Mouse (Mus musculus) layer of hippocampus, adult 18-20 months (tissue): ENCODE measurements around the gene Gm5862. TPM values are rescaled to one million over a fixed set of nuclear protein-coding genes. Genes with fewer than 3 reads are reported as not detected.
"Not testable (repeated sequence)": the region's sequence is repeated elsewhere in the genome, so short reads cannot be mapped to it uniquely, and the experiment has no call there.

Experiments used
- DNase-seq, 2 experiments: peaks; one replicate each; pipeline ENCODE4 v3.0.0; 2022; ENCODE audit warnings: low spot score in 2 of 2
- long read RNA-seq: library from polyadenylated mRNA; stranded (forward); transcript quantifications from one replicate; pipeline ENCODE4 v2.0.0, GENCODE M21; 2021
- total RNA-seq, 2 experiments: library from RNA; stranded (reverse); gene quantifications; 2 replicates each; pipeline ENCODE4 v1.2.3; 2021

Gm5862 gene
- not detected for total RNA-seq
- long read RNA-seq: 0 reads

DNA sequence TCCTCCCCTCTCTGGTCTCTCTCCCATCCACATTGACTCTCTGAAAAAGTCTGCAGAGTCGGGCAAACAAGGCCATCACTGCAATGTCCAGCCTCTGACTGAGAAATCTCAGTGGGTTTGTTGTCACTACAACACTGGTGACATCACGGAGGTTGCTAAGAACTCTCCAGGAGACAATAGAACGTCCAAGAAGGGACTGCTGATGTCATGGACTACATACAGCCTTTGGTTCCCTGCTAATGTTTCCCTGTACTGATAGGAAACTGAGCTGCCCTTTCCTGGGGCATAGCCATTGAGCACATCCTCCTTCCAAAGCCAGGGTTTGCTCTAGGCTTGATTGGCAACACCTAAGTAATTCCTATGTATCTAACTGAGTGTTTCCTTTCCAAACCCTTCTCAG, at the start of gene Gm5862:
Gm5862 (minus strand) TSS at position 101 of the 400 bp plus-strand sequence.
- not testable (repeated sequence) for DNase-seq

DNA sequence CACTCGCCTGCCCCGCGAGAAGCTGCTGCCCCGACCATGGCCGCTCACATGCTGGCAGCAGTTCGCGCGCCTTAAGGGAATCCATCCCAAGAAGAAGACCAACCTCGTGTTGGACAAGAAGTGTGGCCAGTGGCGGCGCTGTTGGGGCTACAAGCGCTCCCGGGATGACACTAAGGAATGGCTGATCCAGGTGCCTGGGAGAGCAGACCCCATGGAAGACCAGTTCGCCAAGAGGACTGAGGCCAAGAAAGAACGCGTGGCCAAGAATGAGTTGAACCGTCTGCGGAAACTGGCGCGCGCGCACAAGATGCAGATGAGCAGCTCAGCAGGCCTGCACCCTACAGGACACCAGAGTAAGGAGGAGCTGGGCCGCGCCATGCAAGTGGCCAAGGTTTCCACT, 48.0 kb upstream of the Gm5862 start:
- no peak for DNase-seq

DNA sequence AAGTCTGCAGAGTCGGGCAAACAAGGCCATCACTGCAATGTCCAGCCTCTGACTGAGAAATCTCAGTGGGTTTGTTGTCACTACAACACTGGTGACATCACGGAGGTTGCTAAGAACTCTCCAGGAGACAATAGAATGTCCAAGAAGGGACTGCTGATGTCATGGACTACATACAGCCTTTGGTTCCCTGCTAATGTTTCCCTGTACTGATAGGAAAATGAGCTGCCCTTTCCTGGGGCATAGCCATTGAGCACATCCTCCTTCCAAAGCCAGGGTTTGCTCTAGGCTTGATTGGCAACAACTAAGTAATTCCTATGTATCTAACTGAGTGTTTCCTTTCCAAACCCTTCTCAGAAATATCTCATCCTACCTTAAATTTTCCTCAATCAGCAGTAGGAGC, 35.8 kb upstream of the Gm5862 start, which contains the start of gene Gm7347:
Gm7347 (minus strand) TSS at position 101 of the 400 bp plus-strand sequence.
- DNase-seq: not testable (repeated sequence)

DNA sequence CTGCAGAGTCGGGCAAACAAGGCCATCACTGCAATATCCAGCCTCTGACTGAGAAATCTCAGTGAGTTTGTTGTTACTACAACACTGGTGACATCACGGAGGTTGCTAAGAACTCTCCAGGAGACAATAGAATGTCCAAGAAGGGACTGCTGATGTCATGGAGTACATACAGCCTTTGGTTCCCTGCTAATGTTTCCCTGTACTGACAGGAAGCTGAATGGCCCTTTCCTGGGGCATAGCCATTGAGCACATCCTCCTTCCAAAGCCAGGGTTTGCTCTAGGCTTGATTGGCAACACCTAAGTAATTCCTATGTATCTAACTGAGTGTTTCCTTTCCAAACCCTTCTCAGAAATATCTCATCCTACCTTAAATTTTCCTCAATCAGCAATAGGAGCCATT, 16.7 kb upstream of the Gm5862 start, which contains the start of gene Speer4a:
Speer4a (minus strand) TSS at position 101 of the 400 bp plus-strand sequence.
- DNase-seq: not testable (repeated sequence)

DNA sequence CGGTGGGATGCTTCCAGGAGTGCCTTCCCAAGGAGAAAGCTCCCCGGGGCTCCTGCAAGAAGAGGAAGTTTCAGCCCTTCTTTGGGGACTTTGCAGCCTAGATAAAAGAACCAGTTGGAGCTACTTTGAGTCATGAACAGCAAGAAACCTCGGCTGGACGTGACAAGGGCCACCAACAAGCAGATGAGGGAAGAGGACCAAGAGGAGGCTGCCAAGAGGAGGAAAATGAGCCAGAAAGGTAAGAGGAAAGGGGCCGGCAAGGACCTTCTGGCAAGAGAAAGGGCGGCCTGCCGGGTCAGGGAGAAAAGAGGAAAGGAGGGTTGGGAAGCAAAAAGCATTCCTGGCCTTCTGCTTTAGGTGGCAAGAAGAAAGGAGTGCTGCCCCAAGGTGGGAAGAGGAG, 15.0 kb downstream of the Gm5862 start:
- not testable (repeated sequence) for DNase-seq

DNA sequence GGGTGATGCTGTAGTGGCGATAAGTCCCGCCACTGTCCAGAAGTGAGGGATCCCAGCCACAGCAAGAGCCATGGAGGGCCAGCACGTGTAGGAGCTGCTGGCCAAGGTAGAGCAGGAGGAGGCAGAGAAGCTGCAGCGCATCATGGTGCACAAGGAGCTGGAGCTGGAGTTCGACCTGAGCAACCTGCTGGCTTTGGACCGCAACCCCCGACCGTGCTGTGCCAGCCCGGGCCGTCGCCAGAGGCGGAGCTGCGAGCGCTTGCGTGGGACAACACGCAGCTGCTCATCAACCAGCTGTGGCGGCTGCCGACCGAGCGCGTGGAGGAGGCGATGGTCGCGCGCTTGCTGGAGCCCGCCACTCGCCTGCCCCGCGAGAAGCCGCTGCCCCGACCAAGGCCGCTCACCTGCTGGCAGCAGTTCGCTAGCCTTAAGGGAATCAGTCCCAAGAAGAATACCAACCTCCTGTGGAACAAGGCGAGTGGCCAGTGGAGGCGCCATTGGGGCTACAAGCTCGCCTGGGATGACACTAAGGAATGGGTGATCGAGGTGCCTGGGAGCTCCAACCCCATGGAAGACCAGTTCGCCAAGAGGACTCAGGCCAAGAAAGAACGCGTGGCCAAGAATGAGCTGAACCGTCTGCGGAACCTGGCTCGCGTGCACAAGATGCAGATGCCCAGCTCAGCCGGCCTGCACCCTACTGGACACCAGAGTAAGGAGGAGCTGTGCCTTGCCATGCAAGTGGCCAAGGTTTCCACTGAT, 15.6 kb downstream of the Gm5862 start:
- DNase-seq: peak in 1 of 2 experiments; percentile 16

DNA sequence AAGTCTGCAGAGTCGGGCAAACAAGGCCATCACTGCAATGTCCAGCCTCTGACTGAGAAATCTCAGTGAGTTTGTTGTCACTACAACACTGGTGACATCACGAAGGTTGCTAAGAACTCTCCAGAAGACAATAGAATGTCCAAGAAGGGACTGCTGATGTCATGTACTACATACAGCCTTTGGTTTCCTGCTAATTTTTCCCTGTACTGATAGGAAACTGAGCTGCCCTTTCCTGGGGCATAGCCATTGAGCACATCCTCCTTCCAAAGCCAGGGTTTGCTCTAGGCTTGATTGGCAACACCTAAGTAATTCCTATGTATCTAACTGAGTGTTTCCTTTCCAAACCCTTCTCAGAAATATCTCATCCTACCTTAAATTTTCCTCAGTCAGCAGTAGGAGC, 18.0 kb downstream of the Gm5862 start, which contains the start of gene Gm1979:
Gm1979 (minus strand) TSS at position 101 of the 400 bp plus-strand sequence.
- DNase-seq: not testable (repeated sequence)

DNA sequence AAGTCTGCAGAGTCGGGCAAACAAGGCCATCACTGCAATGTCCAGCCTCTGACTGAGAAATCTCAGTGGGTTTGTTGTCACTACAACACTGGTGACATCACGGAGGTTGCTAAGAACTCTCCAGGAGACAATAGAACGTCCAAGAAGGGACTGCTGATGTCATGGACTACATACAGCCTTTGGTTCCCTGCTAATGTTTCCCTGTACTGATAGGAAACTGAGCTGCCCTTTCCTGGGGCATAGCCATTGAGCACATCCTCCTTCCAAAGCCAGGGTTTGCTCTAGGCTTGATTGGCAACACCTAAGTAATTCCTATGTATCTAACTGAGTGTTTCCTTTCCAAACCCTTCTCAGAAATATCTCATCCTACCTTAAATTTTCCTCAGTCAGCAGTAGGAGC, 34.2 kb downstream of the Gm5862 start, which contains the start of gene Gm21698:
Gm21698 (minus strand) TSS at position 101 of the 400 bp plus-strand sequence.
- DNase-seq: not testable (repeated sequence)

DNA sequence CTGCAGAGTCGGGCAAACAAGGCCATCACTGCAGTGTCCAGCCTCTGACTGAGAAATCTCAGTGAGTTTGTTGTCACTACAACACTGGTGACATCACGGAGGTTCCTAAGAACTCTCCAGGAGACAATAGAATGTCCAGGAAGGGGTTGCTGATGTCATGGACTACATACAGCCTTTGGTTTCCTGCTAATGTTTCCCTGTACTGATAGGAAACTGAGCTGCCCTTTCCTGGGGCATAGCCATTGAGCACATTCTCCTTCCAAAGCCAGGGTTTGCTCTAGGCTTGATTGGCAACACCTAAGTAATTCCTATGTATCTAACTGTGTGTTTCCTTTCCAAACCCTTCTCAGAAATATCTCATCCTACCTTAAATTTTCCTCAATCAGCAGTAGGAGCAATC, 50.2 kb downstream of the Gm5862 start, which contains the start of gene Gm21680:
Gm21680 (minus strand) TSS at position 101 of the 400 bp plus-strand sequence.
- not testable (repeated sequence) for DNase-seq

Other genes starting within 250 kb of the Gm5862 start
- not detected for gene Gm21663, start 80.5 kb downstream of the Gm5862 start, total RNA-seq
- gene Gm21671, start 68.5 kb downstream of the Gm5862 start, total RNA-seq: not detected
- not detected for gene Gm21680, start 50.3 kb downstream of the Gm5862 start, total RNA-seq
- not detected for gene Gm21698, start 34.3 kb downstream of the Gm5862 start, total RNA-seq
- gene Gm1979, start 18.1 kb downstream of the Gm5862 start, total RNA-seq: under 1 TPM in 1 of 2 experiments, not detected in 1; 0.22 TPM
- gene Speer4a, start 16.6 kb upstream of the Gm5862 start, total RNA-seq: not detected
- gene Gm7347, start 35.7 kb upstream of the Gm5862 start, total RNA-seq: not detected
- gene Gm10471, start 66.4 kb upstream of the Gm5862 start, total RNA-seq: not detected
- not detected for gene 5031410I06Rik, start 82.4 kb upstream of the Gm5862 start, total RNA-seq
- not detected for gene Gm10220, start 98.5 kb upstream of the Gm5862 start, total RNA-seq
- gene Gm7361, start 234.8 kb upstream of the Gm5862 start, total RNA-seq: under 1 TPM; 0.28 to 0.37 TPM